Mouse (Mus musculus): Measurements from ENCODE around the gene Spopl.

DNA sequence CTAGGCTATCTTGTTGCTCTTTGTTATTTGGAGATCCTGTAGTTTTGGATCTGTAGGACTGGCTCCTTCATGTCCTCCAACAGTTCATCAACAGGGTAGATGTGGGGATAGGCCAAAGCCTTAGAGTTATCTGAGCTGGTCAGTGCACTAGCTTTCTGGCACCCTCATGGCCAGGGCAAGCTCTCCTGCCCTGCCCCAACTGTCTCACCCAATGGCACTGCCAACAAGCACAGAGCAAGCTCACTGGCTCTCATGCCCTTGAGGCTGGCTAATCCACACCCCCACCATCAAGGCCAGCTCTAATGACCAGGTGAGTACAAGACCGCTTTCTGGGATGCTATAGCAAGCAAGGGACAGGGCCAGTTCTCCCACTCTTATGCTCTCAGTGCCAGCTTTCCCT lies 24.7 kb downstream of the Spopl start:
- TF ChIP-seq CTCF (IDR thresholded peaks at IDR 0.05; ENCODE audit: insufficient read depth, low read depth, low read length), result no peak
- no peak for TF ChIP-seq POLR2A (IDR thresholded peaks at IDR 0.05; ENCODE audit: insufficient read depth, low read depth, low read length)
